Mouse (Mus musculus) embryonic fibroblast, embryonic 13.5 days (primary cell): ENCODE data around the gene Gm21921.
"Not testable (repeated sequence)": the region's sequence is repeated elsewhere in the genome, so short reads cannot be mapped to it uniquely, and the experiment has no call there.

Experiments
- CTCF ChIP-seq: IDR thresholded peaks from 2 replicates; pipeline ENCODE4 v1.5.1; 2011; ENCODE audit warnings: mild to moderate bottlenecking, control low read depth, low read length, moderate library complexity, borderline replicate concordance; ENCODE audit not compliant: insufficient read depth
- POLR2A ChIP-seq: IDR thresholded peaks from 2 replicates; pipeline ENCODE4 v1.6.1; 2011; ENCODE audit warnings: low read depth, mild to moderate bottlenecking, control low read depth, low read length, moderate library complexity

GRCm38 (mm10) chrY:24796143-24796542, at the start of gene Gm21921:
- TF ChIP-seq POLR2A, CTCF: not testable (repeated sequence)
